Mouse (Mus musculus) lung, adult 2 months (tissue): ENCODE measurements around the gene Coro2b. TPM values are rescaled to one million over a fixed set of nuclear protein-coding genes. Genes with fewer than 3 reads are reported as not detected.

Experiments
- DNase-seq: peaks from one replicate; pipeline ENCODE4 v3.0.0; 2022
- H3K4me1 ChIP-seq: fragments of 200-500 bp; 2 replicates; pipeline ENCODE4 v1.6.1; 2011; ENCODE audit warnings: low read length; ENCODE audit not compliant: control insufficient read depth, insufficient read depth
- H3K4me3 ChIP-seq: fragments of 200-500 bp; replicated peaks from 2 replicates; pipeline ENCODE3; 2011; ENCODE audit warnings: low read depth, mild to moderate bottlenecking, control low read depth, low read length; ENCODE audit errors: extremely low read depth
- CTCF ChIP-seq: fragments of 200-500 bp; IDR thresholded peaks from 2 replicates; pipeline ENCODE4 v1.5.1; 2011; ENCODE audit warnings: mild to moderate bottlenecking, low read length, control low read depth; ENCODE audit not compliant: insufficient read depth
- POLR2A ChIP-seq: fragments of 200-500 bp; IDR thresholded peaks from 2 replicates; pipeline ENCODE4 v1.6.1; 2011; ENCODE audit warnings: low read depth, mild to moderate bottlenecking, control low read depth, low read length, borderline replicate concordance; ENCODE audit errors: extremely low read depth
- WGBS: fragments of 180-500 bp; shearing (Covaris S2); methylation state at CpG from one replicate; pipeline ENCODE4 v1.1.7; 2018; 5-methylcytosine and 5-hydroxymethylcytosine counted together
- polyA plus RNA-seq: library from polyadenylated mRNA; depleted of rRNA; stranded (reverse); fragments of >200 nt; gene quantifications from 2 replicates; pipeline ENCODE4 v1.2.3, GENCODE M21; 2012; rRNA removed

Gene Coro2b
- polyA plus RNA-seq, result 48.8 and 51.9 TPM in 2 replicates

- TF ChIP-seq CTCF, result no peak
- peak; percentile 21; the same call in 1 of the 2 replicates for TF ChIP-seq POLR2A
- Histone ChIP-seq H3K4me3 (peak within 1 kb of the TSS; percentile 68), H3K4me1 (peaks cover 14% of the 10 kb centered on the region)
- peak; percentile 75 for DNase-seq
- 4% methylated on average over 73 of the region's 74 CpGs for WGBS
These were observed at the start of gene Coro2b for GRCm38 (mm10) chr9:62536655-62537631. TSS of gene Coro2b (minus strand) at chr9:62537044.

- TF ChIP-seq POLR2A (no peak), CTCF (no peak)
- Histone ChIP-seq H3K4me1 (no peaks in the 10 kb centered on the region), H3K4me3 (no peak overlapping the region)
- WGBS, result 31% methylated on average over 1 of the region's 1 CpGs
- no peak for DNase-seq
These were observed 40.7 kb upstream of the Coro2b start for GRCm38 (mm10) chr9:62577558-62577957.

GRCm38 (mm10) chr9:62569121-62569520, 32.3 kb upstream of the Coro2b start:
- WGBS, result 77% methylated on average over 6 of the region's 6 CpGs
- H3K4me1 ChIP-seq, result no peaks in the 10 kb centered on the region
- TF ChIP-seq CTCF (no peak), POLR2A (no peak)
- no peak overlapping the region for H3K4me3 ChIP-seq
- DNase-seq, result no peak

GRCm38 (mm10) chr9:62567818-62568217, 31.0 kb upstream of the Coro2b start:
- DNase-seq, result no peak
- Histone ChIP-seq H3K4me1 (no peaks in the 10 kb centered on the region), H3K4me3 (no peak overlapping the region)
- TF ChIP-seq CTCF, result no peak
- TF ChIP-seq POLR2A, result no peak
- WGBS, result 95% methylated on average over 1 of the region's 1 CpGs

GRCm38 (mm10) chr9:62562236-62562635, 25.4 kb upstream of the Coro2b start:
- WGBS, result 88% methylated on average over 6 of the region's 6 CpGs
- no peak for DNase-seq

GRCm38 (mm10) chr9:62560432-62560831, 23.6 kb upstream of the Coro2b start:
- no peak for TF ChIP-seq CTCF
- DNase-seq, result no peak
- Histone ChIP-seq H3K4me1 (no peaks in the 10 kb centered on the region; the same call in 1 of the 2 replicates), H3K4me3 (no peak overlapping the region)
- WGBS, result 85% methylated on average over 4 of the region's 4 CpGs

More at GRCm38 (mm10) chr9:62562236-62562635, 25.4 kb upstream of the Coro2b start:
- Histone ChIP-seq H3K4me1 (no peaks in the 10 kb centered on the region; the same call in 1 of the 2 replicates), H3K4me3 (no peak overlapping the region)
- TF ChIP-seq POLR2A (no peak), CTCF (no peak)

- WGBS, result 30% methylated on average over 5 of the region's 5 CpGs
- DNase-seq, result peak; percentile 44
- no peaks in the 10 kb centered on the region; the same call in 1 of the 2 replicates for H3K4me1 ChIP-seq
- H3K4me3 ChIP-seq, result no peak overlapping the region
- TF ChIP-seq CTCF, result no peak
- no peak for TF ChIP-seq POLR2A
These were observed 23.2 kb upstream of the Coro2b start for GRCm38 (mm10) chr9:62560006-62560405.

GRCm38 (mm10) chr9:62559446-62559845, 22.6 kb upstream of the Coro2b start:
- TF ChIP-seq CTCF (no peak), POLR2A (no peak)

GRCm38 (mm10) chr9:62558058-62558457, 21.2 kb upstream of the Coro2b start:
- TF ChIP-seq POLR2A (no peak), CTCF (no peak)

More at GRCm38 (mm10) chr9:62559446-62559845, 22.6 kb upstream of the Coro2b start:
- H3K4me1 ChIP-seq, result no peaks in the 10 kb centered on the region; the same call in 1 of the 2 replicates
- no peak overlapping the region for H3K4me3 ChIP-seq
- WGBS, result 85% methylated on average over 3 of the region's 3 CpGs
- no peak for DNase-seq

GRCm38 (mm10) chr9:62556748-62557147, 19.9 kb upstream of the Coro2b start:
- Histone ChIP-seq H3K4me3 (no peak overlapping the region), H3K4me1 (no peaks in the 10 kb centered on the region; the same call in 1 of the 2 replicates)
- DNase-seq, result no peak
- WGBS, result 93% methylated on average over 6 of the region's 6 CpGs
- TF ChIP-seq POLR2A, result no peak
- TF ChIP-seq CTCF, result no peak

More at GRCm38 (mm10) chr9:62558058-62558457, 21.2 kb upstream of the Coro2b start:
- WGBS, result 92% methylated on average over 8 of the region's 8 CpGs
- Histone ChIP-seq H3K4me1 (no peaks in the 10 kb centered on the region; the same call in 1 of the 2 replicates), H3K4me3 (no peak overlapping the region)
- DNase-seq, result no peak
